Mouse (Mus musculus) inflammation-experienced regulatory T-cells, adult 6 months (primary cell): ENCODE measurements around the gene Slc22a1. TPM values are rescaled to one million over a fixed set of nuclear protein-coding genes. Genes with fewer than 3 reads are reported as not detected.
A peak's percentile ranks its signal among the peaks of the same experiment; 100 is the strongest.

ENCODE experiments used
- ATAC-seq: one replicate; pipeline ENCODE4 v1.8.0; 2017
- polyA plus RNA-seq, 3 experiments: library from polyadenylated mRNA; unstranded; fragments of 100-300 nt; shearing (Covaris generic); gene quantifications; one replicate each; pipeline ENCODE4 v1.2.1; 2017

Gene Slc22a1
- polyA plus RNA-seq, 3 experiments from 2014 or later: 0.82 to 1.9 TPM; not detected in 1

DNA sequence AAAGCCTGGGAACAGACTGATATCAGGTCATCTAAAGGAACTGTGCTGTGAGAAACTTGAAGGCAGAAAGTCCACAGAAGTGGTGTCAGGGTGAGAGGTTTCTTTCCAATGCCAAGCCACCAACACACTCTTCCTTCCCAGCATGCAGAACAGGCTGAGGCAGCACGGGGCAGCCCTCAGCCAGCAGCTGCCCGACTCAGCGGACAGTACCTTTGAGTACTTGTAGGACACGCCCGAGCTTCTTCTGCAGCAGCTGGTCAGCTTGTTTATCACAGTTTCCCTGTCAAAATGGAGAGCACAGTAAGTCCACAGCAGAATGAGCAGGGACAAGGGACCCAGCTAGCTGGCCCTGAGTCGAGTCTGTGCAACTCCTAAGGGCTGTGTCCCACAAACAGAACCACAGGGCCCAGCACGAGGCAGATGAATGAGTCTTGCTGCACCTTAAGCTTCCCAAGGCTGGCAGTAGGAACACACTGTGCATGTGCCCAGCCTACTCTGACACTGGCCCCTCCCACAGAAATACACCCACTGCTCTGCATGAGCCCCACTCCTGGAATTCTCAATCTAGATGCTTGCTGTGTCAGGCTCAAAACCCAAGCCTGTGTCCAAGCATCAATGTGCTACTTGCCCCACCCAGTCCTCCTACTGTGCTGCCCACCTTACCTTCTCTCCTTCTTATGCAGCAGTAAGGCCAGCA is 9.4 kb upstream of the Slc22a1 start:
- ATAC-seq: no peak

DNA sequence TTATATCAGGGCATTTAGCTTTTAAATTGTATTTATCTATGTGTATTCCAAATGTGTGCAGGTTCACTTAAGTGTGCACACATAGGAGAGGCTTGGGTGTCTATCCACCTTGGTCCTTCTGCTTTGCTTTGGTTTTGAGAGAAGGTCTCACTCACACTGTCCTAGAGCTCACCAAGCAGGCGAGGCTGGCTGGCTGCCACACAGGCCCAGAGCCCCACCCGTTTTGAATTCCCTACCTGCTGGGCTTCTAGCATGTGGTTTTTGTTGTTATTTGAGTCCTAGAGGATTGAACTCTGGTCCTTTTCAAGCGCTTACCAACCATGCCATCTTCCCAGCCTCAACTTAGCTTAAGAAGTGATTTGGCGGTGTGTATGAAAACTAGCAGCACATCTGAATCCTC is 8.8 kb upstream of the Slc22a1 start:
- ATAC-seq: no peak

DNA sequence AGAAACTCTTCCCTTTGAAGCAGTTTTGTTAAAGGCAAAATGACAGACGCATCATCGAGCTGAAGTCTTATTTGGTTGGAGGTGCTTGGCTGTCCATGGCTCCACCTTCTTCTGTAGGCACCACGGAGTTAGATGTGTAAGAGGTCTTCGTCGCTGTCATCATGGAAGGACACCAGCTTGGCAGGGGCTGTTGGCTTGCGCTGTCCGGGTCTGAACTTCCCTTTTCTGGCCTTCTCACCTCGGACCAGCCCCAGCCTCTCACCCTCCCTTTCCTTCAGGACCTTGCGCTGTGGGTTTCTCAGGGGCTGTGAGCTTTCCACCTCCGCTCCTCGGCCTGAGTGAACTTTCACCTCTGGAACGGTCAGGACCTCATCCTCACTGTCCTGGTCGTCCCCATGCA is 8.0 kb upstream of the Slc22a1 start:
- ATAC-seq: no peak

DNA sequence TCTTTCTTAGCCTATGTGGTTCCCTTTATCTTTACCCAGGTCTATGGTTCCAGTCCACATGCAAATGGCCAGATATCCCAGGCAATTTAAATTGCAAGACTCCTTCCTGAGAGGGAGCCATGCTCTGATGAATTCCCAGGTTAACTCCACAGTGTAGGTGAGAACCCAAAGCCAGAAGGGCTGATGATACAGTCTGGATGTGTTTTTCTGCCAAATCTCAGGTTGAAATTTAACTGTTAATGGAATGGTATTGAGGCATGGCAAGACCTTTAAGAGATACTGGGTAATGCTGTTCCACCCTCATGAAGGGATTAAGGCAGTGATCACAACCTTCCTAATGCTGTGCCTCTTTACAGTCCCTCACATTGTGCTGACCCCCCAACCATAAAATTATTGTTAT is 2.6 kb upstream of the Slc22a1 start:
- ATAC-seq: no peak

DNA sequence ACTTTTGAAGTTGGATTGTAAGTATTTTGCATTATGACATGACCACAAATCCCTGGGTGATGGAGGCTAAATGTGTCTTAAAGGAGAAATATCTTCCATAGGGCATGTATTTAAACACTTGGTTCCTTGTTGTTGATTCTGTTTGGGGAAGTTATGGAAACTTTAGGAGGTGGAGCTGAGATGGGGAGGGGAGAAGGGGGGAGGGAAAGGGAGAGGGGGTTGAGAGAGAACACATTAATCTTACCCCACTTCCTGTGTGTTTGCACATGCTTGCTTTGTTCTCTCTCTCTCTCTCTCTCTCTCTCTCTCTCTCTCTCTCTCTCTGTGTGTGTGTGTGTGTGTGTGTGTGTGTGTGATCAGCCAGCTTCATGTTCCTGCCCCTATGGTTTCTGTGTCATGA is 1.5 kb upstream of the Slc22a1 start:
- peak; percentile 59 for ATAC-seq

DNA sequence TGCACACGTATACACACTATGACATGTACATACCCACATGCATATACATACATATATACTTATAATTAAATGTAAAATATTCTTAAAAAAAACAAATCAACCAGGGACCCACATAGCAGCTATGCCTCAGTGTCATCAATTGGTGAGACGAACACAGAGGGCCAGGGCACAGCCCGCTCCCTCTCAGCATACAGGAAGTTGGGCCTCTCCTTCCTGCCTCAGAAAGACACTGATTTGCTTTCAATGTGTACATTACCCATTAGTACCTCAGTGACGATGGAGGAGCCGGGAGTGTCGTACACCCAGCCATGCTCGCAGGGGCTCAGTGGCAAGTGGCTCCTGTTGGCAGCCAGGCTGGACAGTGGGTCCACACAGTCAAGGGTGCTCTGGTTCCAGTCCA is 649 bp downstream of the Slc22a1 start:
- peak; percentile 81 for ATAC-seq

DNA sequence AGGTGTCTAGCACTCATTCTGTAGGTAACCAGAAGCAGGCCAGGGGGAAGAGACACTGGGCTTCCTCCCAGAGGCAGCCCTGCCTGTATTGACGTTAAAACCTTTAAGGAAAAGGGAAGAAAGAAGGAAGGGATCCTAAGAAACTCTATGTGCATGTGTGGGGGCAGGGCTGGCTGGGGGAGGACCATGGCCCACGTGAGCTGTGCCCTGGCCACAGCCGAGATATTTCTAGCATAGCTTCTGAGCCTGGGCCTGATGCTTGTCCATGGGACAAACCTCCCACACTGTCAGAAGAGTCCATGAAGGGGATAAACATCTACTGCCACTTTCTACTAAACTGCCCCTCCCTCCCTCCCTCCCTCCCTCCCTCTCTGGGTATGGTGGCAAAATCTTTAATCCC is 1.8 kb downstream of the Slc22a1 start:
- no peak for ATAC-seq

DNA sequence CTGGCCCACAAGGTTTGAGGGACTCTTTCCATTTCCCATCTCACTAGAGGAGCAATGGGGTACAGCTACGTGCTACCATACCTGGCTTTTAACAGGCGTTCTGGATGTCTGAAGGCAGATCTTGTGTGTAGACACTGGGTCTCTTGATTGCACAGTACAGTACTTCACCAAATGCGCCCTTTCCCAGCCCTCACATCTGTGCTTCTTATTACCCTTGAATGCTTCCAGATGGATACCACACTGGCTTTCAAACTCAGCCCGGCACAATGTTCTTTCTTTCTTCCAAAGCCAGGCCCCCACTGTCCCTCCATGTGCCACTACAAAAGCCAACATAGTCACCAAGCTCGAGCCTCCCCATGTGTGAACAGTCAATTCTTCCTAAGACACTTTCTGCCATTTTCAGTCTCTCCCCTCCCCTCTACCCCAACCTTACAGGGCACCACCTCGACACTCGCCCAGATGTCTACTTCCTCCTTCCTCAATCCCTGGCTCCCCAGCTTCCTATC is 3.3 kb downstream of the Slc22a1 start:
- no peak for ATAC-seq

DNA sequence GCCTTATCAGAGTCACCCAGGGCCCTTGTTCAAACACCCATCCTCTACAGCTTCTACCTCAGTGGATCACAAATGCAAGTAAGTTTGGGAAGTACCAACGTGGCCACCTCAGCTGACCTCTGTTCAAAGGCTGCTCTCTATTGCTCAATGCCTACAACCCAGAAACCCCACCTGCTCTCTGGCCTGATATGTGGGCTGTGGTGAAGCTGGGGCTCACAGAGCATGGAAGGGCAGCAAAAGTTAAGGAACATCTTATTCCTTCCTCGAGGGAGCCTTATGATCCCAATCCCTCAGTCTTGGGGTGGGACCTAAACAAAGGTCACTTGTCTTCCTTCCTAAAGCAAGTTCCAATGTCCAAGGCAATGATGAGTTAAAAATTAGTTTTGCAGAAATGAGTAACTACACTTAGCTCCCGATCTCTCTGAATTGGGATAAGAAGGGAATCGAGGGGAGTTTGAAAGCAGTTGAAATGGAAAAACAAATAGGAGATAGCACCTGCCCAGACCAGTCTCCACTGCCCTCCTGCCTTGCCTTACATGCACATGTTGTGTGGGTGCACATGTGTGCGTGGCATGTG is 4.5 kb downstream of the Slc22a1 start:
- ATAC-seq: no peak

DNA sequence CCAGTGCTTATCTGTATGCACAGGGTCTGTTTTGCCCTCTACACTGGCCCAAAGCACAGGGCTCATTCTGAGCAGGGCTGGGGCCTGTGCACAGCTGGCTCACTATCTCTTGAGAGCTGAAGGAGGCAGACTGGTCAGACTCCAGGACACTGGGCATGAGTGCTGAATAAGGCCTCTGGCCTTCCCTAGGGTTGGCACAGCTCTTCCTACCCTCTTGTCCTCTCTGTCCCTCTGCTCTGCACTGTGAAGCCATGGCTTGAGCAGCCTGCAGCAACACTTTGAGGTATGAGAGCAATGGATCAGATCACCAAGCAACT is 6.3 kb downstream of the Slc22a1 start:
- ATAC-seq: no peak

DNA sequence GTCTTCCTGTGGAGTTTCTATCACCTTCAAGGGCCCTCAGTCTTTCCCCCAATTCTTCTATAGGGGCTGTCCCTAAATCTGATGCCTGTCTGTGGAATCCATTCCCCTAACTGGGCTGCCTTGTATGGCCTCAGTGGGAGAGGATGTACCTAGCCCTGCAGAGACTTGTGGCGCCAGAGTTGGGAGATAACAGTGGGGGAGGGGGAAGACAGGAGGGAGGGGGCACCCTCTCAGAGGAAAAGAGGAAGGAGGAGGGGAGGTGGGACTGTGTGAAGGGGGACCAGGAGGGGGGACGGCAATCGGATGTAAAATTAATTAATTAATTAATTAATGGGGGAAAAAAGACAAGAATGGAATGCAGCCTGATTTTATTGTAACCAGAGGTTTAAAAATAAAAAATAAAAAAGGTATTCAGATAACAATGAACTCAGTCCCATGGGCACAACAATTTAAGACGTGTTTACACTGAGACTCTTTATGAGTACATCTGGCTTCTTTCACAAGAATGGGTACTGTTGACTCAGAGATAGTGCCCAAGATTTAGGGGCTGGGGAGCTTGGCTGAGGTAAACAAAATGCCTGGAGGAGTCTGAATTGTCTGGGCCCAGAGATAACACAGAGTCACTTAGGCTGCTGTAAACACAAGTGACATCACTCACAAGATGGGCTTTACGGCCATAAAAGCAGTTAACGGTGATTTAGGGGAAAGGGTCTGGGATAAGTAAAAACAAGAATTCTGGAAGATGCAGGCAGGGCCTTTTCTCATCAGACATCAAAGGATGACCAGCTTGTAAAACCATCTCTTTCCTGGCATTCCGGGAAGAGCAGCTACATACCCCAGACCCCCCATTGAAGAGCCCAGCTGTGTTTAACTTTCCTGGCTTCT is 6.9 kb downstream of the Slc22a1 start:
- ATAC-seq: no peak

DNA sequence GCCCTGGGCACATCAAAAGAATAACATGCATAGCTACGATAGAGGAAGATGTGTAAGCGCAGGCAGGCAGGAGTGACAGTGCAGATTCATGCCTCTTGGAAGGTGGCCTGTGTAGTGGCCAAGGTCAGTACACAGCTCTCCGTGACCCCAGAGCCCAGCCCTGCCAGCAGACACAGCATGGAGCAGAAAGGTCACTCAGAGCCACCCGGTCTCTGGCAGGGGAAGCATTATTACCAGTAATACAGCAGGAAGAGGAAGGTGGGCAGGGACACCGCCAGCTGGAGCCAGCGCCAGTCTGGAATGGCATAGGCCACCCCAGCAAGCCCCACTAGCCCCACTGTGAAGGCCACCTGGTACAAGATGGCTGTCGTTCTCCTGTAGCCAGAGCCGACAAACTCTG is 11.5 kb downstream of the Slc22a1 start:
- no peak for ATAC-seq

DNA sequence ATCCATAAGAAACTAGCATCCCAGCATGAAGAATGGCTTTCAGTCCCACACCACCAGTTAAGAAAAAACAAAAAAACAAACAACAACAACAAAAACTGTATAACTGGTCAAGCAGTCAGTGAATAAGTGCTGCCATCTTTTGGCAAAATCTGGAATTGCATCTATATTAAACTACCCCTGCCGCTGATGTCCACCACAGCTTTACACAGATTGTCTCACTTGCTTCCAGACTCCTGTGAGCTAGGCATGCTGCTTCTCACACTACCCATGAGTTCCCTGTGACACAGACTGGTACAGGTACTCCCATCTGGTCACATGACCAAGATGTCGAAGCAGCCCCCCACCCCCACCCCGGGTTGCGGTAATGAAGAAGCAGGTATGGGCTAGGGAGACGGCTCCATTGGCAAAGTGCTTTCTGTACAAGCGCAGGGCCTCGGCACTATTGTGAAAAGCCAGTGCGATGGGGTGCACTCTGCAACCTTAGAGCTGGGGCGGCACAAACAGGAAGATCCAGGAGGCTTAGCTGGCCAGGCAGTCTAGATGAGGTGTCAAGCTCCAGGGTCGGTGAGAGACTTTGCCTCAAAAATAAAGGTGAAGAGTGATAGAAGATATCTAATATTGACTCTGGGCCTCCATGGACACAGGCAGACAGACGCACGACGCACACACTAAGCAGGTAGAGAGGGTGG is 14.9 kb downstream of the Slc22a1 start:
- no peak for ATAC-seq

DNA sequence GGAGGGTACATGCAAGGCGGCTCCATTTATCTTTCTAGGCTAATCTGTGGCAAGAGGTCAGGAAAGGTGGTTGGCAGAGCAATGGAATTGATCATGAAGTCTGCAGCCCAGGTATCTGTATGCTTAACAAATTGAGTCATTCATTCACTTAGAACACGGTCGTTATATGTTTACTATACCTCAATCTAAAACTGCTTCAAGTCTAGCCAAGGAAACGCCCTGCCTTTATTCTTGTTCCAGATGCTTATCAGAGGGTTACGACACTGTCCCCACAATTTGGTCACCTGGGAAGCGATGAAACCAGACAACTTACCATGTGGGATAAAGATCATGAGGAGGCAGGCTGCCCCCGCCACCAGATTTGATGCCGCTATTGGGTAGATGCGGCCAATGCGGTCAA is 16.4 kb downstream of the Slc22a1 start:
- no peak for ATAC-seq

DNA sequence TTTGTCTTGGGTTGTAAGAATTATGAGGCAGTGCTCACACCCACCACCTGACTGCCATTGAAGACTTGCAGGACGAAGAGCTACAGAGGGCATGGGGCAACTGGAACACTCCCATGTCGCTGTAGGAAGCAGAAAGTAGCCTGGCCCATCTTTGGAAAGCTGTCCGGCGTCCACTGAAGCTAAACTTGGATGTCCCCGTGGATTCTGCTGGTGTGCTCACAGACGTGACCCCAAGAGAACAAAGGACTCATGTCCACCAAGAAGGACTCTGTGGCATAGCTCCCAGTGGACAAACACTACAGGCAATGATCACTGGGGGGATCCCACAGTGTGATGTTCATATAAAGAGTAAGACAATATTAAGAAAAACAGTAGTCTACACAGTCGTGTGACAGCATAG is 16.8 kb downstream of the Slc22a1 start:
- no peak for ATAC-seq

DNA sequence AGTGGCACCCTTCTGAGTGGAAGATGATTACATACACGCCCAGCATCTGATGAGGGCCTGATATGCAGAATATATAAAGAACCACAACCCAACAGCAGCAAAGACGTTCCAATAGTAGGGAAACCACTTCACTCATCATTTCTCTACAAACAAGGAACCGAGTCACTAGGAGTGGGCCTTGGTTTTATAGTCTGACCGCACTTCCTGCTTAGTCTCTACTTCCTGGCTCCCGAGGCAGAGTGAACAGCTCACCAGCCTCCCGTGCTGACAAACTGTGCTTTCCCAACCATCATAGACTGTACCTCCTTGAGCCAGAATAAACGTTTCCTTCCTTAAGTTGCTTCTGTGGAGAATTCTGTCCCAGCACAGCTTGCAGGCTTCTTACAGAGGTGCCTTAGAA is 19.8 kb downstream of the Slc22a1 start:
- ATAC-seq: peak; percentile 97

DNA sequence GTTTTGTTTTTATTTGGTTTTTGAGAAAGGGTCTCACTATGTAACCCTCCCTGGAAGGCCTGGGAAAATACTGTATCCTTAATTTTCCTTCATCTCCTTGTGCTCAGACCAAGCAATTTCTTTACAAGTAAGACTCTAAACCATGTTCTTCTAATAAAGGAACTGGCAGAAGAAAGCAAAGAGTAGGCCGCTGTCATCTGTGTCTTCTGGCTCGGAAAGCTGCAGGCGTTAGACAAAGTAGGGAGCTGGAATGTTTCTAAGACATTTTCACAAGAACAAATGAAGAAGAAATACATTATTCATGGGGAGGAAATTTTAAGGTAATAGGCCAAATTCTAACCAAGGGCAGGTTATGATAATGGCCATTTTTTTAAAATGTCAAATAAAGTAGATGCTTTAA is 21.6 kb downstream of the Slc22a1 start:
- ATAC-seq: no peak

DNA sequence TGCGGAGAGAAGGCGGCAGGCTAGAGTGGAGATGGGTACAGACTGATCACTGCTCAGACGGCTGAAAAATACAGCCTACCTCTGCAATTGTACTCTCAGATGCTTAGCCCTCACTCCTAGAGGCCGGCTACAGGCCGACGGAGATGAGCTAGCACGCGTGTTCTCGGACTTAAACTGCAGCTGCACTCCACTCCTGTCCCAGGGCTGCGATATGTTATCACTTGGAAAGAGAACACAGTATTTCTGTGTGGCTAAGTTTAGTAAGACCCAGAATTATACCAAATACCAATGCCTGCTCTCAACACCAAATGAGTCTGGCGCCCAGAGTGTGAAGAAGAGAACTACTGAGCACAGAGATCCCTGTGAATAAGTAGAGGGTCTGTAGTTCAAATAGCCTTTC is 23.0 kb downstream of the Slc22a1 start:
- no peak for ATAC-seq

DNA sequence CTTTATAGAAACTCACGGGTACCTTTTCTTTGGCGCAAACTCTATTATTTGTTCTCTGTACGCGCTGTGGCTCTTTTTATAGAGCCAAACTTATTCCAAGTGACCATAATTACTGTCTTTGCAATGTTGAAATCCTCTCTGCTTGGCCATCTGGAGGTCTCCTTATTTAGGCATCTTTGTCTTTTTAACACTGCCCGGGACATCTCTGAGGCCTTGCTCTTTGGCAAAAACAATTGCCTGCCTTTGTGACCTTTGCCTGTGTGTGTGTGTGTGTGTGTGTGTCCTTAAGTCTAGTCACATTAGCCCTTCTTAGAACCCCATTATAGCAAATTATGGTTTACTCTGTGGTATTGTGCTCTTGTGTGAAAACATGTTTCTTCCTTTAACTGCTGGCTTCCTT is 30.2 kb downstream of the Slc22a1 start:
- ATAC-seq: no peak

DNA sequence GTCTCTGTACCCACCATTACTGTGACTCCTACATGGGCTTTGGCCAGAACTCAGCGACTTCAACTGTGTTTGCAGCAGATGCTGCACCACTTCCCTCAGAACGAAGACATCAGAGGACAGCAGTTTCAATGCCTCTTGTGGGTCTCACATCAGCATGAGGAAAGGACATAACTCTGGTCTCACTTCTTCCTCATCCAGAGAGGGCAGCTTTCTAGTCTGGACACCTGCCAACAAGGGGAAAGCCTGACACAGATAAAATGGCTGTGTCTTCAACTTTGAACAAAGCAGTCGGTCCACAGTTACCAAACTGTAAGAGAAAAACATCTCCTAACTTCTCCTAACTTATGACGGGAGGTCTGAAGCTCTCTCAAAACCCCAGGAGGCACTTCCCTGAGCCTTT is 34.5 kb downstream of the Slc22a1 start:
- ATAC-seq: no peak

DNA sequence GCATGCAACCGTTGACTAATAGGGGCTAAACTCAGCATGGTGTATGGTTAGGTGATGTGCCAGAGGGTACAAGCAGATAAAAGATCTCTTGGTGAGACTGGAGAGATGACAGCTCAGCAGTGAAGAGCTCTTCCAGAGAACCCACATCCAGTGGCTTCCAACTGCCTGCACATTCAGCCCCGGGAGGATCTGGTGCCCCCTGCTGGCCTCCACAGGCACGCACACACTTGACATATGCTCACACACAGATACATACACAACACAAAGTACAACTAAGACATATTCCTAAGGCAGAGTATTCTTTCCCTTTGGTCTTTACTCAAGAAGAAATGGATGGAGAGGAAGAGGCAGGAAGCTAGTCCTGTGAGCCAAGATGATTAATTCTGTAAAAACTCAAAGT is 36.0 kb downstream of the Slc22a1 start:
- ATAC-seq: no peak

DNA sequence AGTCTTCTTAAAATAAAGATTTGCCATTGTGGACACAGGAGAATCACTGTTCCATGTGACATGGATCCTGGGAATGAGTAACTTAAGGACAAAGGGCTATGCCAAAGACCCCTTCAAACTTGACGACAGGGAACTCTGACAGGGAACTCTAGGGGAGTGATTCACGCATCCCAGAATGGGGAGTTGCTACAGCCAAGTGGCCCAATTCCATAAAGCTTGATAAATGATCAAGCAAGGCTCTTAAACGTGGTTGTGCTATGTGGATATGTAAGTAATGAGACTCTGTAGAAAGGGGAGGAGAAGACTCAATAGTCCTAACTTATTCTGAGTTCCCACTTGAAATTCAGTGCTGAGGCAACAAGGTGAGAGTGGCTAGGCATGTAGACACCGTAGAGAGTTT is 40.8 kb downstream of the Slc22a1 start:
- no peak for ATAC-seq
